Mouse (Mus musculus): Measurements from ENCODE around the gene Gm45783.
"Not testable (repeated sequence)": the region's sequence is repeated elsewhere in the genome, so short reads cannot be mapped to it uniquely, and the experiment has no call there.

Gene Gm45783

DNA sequence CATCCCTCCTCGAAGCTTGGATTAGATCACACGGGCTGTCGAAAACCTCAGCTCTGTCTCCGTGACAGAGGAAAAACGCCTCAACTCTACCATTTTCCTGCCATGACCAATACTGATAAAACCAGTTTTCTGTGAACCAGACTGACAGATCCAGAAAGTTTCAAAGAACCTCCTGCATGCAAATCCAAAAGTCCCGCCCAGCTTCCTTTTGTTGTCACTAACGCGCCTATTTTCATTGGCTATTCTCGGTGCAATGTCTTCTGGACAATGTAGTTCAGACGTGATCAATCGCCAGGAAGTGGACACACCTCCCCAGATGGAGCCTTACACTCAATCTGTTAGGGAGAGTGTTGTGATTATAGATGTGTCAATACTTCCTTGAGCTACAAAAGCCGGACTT, at the start of gene Gm45783:
Gene Gm45783, minus strand, starts transcription at position 143 of the 400 bp plus-strand sequence.
- not testable (repeated sequence) for DNase-seq (ENCODE audit: low read depth, low spot score)

DNA sequence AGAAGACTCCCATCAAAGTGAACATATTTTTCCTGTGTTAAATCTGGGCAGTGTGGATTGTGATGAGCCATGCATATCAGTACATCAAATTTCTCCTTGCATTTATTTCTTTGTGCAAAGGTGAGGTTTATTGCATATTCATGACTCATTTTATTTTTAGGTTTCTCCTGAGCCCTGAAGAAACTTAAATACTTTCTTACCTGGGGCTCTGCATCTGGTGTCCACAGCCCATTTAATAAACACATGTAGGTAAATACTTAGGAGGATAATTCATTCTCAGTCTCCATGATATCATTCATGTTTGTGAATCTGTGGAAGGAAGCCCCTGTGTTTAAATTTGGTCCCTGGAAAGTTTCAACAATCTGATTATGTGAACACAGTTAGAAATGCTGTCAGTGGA, 25.2 kb upstream of the Gm45783 start, which contains the start of gene Vmn2r31:
Gene Vmn2r31, minus strand, starts transcription at position 101 of the 400 bp plus-strand sequence.
- not testable (repeated sequence) for DNase-seq (ENCODE audit: low read depth, low spot score)

DNA sequence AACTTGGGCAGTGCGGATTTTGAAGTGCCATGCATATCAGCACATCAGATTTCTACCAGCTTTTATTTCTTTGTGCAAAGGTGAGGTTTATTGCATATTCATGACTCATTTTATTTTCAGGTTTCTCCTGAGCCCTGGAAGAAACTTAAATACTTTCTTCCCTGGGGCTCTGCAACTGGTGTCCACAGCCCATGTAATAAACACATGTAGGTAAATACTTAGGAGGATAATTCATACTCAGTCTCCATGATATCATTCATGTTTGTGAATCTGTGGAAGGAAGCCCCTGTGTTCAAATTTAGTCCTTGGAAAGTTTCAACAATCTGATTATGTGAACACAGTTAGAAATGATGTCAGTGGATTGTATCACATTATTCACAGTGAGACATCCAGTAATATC, 36.9 kb downstream of the Gm45783 start, which contains the start of gene Vmn2r30:
Gene Vmn2r30, minus strand, starts transcription at position 101 of the 400 bp plus-strand sequence.
- DNase-seq (ENCODE audit: low read depth, low spot score), result not testable (repeated sequence)

DNA sequence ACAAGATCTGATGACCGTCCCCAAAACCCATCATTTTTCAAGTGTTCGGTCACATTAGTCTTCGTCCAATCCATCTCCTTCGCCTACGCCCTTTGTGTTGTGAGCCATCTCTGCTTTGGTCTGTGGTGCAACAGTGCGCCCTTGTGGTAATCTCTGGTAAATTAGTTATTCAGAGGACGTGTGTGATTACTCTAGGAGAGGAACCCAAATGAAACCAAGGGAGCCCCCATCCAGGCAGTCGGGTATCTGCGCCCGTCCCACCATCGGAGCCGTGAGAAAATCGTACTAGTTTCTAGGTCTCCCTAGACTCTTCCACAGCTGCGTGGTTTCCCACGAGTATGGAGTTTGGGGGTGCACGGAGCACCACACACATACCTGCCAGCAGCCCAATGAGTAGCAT, 78.8 kb downstream of the Gm45783 start:
- peak; percentile 61 for DNase-seq (ENCODE audit: low read depth, low spot score)

All from CD4-positive helper T cell, adult 2 months (primary cell).